Mouse (Mus musculus): ENCODE results near the gene Paqr7. TPM values are rescaled to one million over a fixed set of nuclear protein-coding genes. Genes with fewer than 3 reads are reported as not detected.
A peak's percentile ranks its signal among the peaks of the same experiment; 100 is the strongest.

The Paqr7 gene
- polyA plus RNA-seq, 1 experiment: not detected

DNA sequence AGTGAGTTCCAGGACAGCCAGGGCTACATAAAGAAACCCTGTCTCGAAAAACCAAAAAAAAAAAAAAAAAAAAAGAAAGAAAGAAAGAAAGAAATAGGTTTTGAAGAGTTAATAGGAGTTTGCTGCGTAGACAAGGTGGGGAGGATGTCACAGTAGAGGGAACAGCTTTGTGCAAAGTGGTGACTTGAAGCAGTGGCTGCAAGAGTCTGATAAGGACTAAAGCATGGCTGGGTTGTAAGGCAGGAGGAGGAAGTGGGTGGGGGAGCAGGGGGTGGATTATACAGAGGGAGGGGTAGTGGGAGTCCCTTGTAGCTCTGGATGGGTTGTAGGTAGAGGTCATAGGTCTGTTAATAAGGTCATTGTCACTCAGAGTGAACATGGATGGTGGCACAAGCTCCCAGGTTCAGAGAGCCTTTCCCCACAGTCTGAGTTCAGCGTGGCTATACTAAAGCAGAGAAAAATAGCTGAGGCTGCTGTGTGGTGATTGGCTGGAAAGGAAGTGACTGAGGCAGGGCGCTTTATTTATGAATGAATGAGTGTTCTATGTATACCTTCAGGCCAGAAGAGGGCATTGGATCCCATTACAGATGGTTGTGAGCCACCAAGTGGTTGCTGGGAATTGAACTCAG is 9.6 kb downstream of the Paqr7 start:
- H3K36me3 ChIP-seq (ENCODE audit: control insufficient read depth): peaks cover 7% of the 10 kb centered on the region

DNA sequence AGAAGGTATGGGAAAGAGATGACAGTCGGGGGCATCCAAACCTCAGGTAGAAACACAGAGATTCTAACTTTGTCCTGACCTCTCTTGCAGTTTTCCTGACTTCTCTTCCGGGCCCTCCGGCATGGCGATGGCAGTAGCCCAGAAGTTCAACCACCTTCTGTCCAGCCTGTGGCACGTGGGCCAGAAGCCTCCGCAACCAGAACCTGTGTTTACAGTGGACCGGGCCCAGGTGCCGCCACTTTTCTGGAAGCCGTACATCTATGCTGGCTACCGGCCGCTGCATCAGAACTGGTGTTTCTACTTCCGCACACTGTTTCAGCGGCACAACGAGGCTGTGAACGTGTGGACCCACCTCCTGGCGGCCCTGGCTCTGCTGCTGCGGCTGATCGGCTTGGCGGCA is 10.2 kb downstream of the Paqr7 start:
- H3K4me1 ChIP-seq (ENCODE audit: control insufficient read depth): peaks cover 57% of the 10 kb centered on the region
- no peaks in the 10 kb centered on the region for H3K27me3 ChIP-seq (ENCODE audit: control insufficient read depth)
- TF ChIP-seq GATA1 (IDR thresholded peaks at IDR 0.05; ENCODE audit: low read length) (no peak), TAL1 (IDR thresholded peaks at IDR 0.05; ENCODE audit: low read length) (no peak)
- H3K4me3 ChIP-seq (replicated peaks): no peak overlapping the region
- H3K9me3 ChIP-seq (ENCODE audit: control insufficient read depth, low read length): no peaks in the 10 kb centered on the region
- H3K36me3 ChIP-seq (ENCODE audit: control insufficient read depth): peaks cover 7% of the 10 kb centered on the region

More for the DNA sequence above, 9.6 kb downstream of the Paqr7 start:
- Histone ChIP-seq H3K4me3 (replicated peaks) (no peak overlapping the region), H3K27me3 (ENCODE audit: control insufficient read depth) (no peaks in the 10 kb centered on the region), H3K9me3 (ENCODE audit: control insufficient read depth, low read length) (no peaks in the 10 kb centered on the region), H3K4me1 (ENCODE audit: control insufficient read depth) (peaks cover 51% of the 10 kb centered on the region)
- 0 out of 3 replicates have a peak, but pooled peaks have one; percentile 18 for TF ChIP-seq TAL1 (IDR thresholded peaks at IDR 0.05; ENCODE audit: low read length)
- TF ChIP-seq GATA1 (IDR thresholded peaks at IDR 0.05; ENCODE audit: low read length): no peak

DNA sequence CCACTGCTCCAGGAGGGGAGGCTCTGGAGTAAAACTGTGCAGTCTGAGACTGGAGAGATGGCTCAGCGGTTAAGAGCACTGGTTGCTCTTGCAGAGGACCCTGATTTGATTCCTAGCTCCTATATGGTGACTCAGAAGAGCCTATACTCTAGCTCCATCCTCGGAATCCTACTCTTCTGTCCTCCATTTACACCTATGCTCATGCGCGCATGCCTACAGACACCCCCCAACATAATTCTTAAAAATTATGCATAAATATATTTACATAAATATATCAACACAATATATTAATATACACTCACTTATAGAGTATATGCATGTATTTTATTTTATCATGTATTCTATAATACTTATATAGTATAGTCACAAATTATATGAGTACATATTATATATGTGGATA is 13.9 kb downstream of the Paqr7 start:
- Histone ChIP-seq H3K27me3 (ENCODE audit: control insufficient read depth) (no peaks in the 10 kb centered on the region), H3K4me3 (replicated peaks) (peak overlapping the region; percentile 83), H3K4me1 (ENCODE audit: control insufficient read depth) (peaks cover 65% of the 10 kb centered on the region), H3K9me3 (ENCODE audit: control insufficient read depth, low read length) (no peaks in the 10 kb centered on the region), H3K36me3 (ENCODE audit: control insufficient read depth) (peaks cover 22% of the 10 kb centered on the region)
- no peak for TF ChIP-seq TAL1 (IDR thresholded peaks at IDR 0.05; ENCODE audit: low read length)
- no peak for TF ChIP-seq GATA1 (IDR thresholded peaks at IDR 0.05; ENCODE audit: low read length)

DNA sequence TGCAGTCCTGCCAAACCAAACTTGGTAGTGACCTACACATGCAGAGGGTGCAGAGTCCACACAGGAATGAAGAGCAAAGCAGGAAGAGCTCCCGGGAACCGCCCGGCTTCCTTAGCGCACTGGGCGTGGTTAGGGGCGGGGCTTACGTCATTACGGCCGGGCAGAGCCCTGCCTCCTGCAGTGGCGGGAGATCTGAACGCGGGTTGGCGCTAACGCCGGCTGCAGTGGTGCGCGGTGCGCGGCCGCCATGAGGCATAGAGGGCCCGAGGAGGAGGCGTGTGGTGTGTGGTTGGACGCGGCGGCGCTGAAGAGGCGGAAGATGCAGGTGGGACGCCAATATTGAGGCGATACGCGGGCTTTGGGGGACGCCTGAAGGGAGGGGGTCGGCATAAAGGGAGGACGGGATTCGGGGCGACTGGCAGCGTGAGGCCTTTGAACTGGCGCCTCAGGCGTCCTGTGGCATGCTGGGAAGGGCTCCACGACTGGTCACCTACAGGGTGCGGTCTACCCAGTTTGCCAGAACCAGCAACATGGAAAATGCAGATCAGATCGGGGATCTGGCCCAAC is 14.4 kb downstream of the Paqr7 start, which contains the start of gene Aunip:
Gene Aunip (plus strand): TSS at position 155 of the 567 bp plus-strand sequence.
- H3K36me3 ChIP-seq (ENCODE audit: control insufficient read depth): peaks cover 27% of the 10 kb centered on the region
- H3K9me3 ChIP-seq (ENCODE audit: control insufficient read depth, low read length): no peaks in the 10 kb centered on the region
- peaks cover 67% of the 10 kb centered on the region for H3K4me1 ChIP-seq (ENCODE audit: control insufficient read depth)
- TF ChIP-seq TAL1 (IDR thresholded peaks at IDR 0.05; ENCODE audit: low read length) (no peak), GATA1 (IDR thresholded peaks at IDR 0.05; ENCODE audit: low read length) (no peak)
- peak within 1 kb of the TSS; percentile 83 for H3K4me3 ChIP-seq (replicated peaks)
- H3K27me3 ChIP-seq (ENCODE audit: control insufficient read depth): no peaks in the 10 kb centered on the region

DNA sequence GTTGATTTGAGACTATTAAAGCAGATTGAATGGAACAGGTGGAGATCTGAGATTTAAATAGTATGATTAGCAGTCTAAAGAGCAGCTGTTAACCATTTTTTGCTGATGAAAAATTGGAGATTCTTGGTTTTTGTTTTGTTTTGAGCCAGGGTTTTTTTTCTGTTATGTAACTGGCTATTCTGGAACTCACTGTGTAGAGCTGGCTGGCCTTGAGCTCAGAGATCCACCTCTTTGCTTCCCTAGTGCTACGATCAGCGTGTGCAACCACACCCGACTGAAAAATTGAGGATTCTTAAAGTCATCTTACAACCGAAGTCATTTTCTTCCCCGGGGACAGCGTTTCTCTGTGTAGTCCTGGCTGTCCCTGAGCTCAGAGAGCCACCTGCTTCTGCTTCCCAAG is 15.2 kb downstream of the Paqr7 start:
- H3K27me3 ChIP-seq (ENCODE audit: control insufficient read depth): no peaks in the 10 kb centered on the region
- peaks cover 31% of the 10 kb centered on the region for H3K36me3 ChIP-seq (ENCODE audit: control insufficient read depth)
- peaks cover 63% of the 10 kb centered on the region for H3K4me1 ChIP-seq (ENCODE audit: control insufficient read depth)
- H3K4me3 ChIP-seq (replicated peaks): peak overlapping the region; percentile 83
- TF ChIP-seq GATA1 (IDR thresholded peaks at IDR 0.05; ENCODE audit: low read length) (no peak), TAL1 (IDR thresholded peaks at IDR 0.05; ENCODE audit: low read length) (no peak)
- no peaks in the 10 kb centered on the region for H3K9me3 ChIP-seq (ENCODE audit: control insufficient read depth, low read length)

DNA sequence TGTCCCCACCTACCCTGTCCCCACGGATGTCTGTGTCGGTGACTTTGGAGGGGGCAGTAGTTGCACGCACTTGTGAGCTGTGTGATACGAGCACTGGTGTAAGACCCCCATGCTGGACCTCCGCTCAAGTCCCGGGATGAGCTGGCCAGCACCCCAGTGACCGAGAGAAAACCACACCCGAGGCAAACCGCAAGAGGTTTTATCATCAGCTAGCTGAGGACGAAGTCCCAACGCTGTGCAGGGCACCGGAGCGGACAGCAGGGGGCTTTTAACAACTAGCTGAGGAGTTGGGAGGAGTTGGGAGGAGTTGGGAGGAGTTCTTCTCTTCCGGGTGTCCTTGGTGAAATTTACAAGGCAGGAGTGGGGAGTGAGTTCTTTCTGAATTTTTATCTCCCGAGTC is 16.3 kb downstream of the Paqr7 start:
- Histone ChIP-seq H3K9me3 (ENCODE audit: control insufficient read depth, low read length) (no peaks in the 10 kb centered on the region), H3K36me3 (ENCODE audit: control insufficient read depth) (peaks cover 35% of the 10 kb centered on the region), H3K4me1 (ENCODE audit: control insufficient read depth) (peaks cover 61% of the 10 kb centered on the region), H3K4me3 (replicated peaks) (no peak overlapping the region), H3K27me3 (ENCODE audit: control insufficient read depth) (no peaks in the 10 kb centered on the region)
- no peak for TF ChIP-seq TAL1 (IDR thresholded peaks at IDR 0.05; ENCODE audit: low read length)
- no peak for TF ChIP-seq GATA1 (IDR thresholded peaks at IDR 0.05; ENCODE audit: low read length)

DNA sequence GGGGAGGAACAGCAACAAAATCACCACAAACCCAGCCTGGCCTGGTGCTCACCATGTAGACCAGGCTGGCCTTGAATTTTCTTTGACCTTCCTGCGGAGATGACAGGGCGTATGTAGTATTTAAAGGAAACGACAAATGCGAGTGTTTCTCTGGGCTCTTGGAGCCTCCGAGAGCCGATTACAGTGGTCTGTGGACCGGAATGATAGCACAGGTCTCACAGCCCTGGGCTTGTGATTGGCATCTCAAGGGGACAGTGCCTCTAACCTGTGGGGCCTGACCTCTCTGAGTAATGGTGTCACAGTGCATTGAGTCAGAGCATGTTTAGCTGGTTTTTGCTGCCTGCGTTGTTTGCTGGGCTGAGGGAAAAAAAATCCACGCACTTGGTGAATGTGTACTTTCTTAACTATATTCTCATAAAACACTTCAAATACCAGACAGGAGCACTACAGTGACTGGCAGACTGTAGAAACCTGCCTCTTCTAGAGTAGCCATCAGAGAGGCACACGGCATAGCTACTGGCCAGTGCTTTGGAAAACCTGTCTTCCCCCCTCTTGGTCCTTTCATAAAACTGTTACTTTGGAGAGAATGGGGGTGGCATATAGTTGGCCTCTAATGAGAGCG is 17.9 kb downstream of the Paqr7 start:
- TF ChIP-seq GATA1 (IDR thresholded peaks at IDR 0.05; ENCODE audit: low read length) (no peak), TAL1 (IDR thresholded peaks at IDR 0.05; ENCODE audit: low read length) (no peak)
- peaks cover 57% of the 10 kb centered on the region for H3K4me1 ChIP-seq (ENCODE audit: control insufficient read depth)
- H3K9me3 ChIP-seq (ENCODE audit: control insufficient read depth, low read length): no peaks in the 10 kb centered on the region
- no peaks in the 10 kb centered on the region for H3K27me3 ChIP-seq (ENCODE audit: control insufficient read depth)
- peaks cover 47% of the 10 kb centered on the region for H3K36me3 ChIP-seq (ENCODE audit: control insufficient read depth)
- H3K4me3 ChIP-seq (replicated peaks): peak overlapping the region; percentile 31

DNA sequence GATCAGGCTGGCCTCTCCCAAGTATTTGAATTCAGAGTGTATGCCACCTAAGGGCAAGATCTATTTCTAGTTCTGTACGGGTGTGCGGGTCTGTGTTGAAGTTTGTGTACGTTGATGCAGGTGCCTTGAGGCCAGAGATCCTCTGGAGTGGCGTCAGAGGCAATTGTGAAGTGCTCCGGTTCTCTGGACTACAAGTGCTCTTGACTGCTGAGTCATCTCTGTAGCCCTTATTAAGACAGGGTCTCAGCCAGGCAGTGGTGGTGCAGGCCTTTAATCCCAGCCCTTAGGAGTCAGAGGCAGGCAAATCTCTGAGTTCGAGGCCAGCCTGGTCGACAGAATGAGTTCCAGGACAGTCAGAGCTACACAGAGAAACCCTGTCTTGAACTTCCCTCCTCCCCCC is 19.1 kb downstream of the Paqr7 start:
- TF ChIP-seq GATA1 (IDR thresholded peaks at IDR 0.05; ENCODE audit: low read length) (no peak), TAL1 (IDR thresholded peaks at IDR 0.05; ENCODE audit: low read length) (no peak)
- Histone ChIP-seq H3K36me3 (ENCODE audit: control insufficient read depth) (peaks cover 55% of the 10 kb centered on the region), H3K4me3 (replicated peaks) (no peak overlapping the region), H3K4me1 (ENCODE audit: control insufficient read depth) (peaks cover 54% of the 10 kb centered on the region), H3K27me3 (ENCODE audit: control insufficient read depth) (no peaks in the 10 kb centered on the region), H3K9me3 (ENCODE audit: control insufficient read depth, low read length) (no peaks in the 10 kb centered on the region)

DNA sequence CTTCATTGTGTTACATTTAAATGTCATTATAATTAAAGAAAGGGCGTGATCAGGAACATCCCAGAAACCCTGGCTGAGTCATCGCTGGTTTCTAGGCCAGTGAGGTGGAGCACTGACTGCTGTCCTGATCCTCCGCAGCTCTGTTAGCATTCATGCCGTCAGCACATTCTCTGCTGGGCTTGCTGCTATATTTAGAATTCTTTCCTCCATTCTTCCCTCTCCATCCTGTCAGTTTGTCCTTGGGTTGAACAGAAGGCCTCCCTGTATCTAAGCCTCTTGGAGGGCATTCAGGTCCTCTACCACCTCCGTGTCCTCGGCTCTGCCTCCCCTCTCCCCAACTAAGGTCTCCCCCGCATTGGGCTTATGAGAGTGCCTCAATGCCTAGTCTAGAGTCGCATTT is 20.5 kb downstream of the Paqr7 start:
- no peak for TF ChIP-seq TAL1 (IDR thresholded peaks at IDR 0.05; ENCODE audit: low read length)

More for the DNA sequence above, 20.5 kb downstream of the Paqr7 start:
- H3K4me3 ChIP-seq (replicated peaks): no peak overlapping the region
- H3K27me3 ChIP-seq (ENCODE audit: control insufficient read depth): no peaks in the 10 kb centered on the region
- peaks cover 41% of the 10 kb centered on the region for H3K4me1 ChIP-seq (ENCODE audit: control insufficient read depth)
- H3K36me3 ChIP-seq (ENCODE audit: control insufficient read depth): peaks cover 66% of the 10 kb centered on the region
- no peaks in the 10 kb centered on the region for H3K9me3 ChIP-seq (ENCODE audit: control insufficient read depth, low read length)

All from erythroblast, embryonic 14.5 days (primary cell).